Mouse (Mus musculus) embryonic facial prominence, embryonic 13.5 days (tissue): ENCODE results near the gene Gm5294. TPM values are rescaled to one million over a fixed set of nuclear protein-coding genes. Genes with fewer than 3 reads are reported as not detected.

ENCODE experiments used
- ATAC-seq: fragments of 200-750 bp; cut with Nextera tagmentation; 2 replicates; pipeline ENCODE4 v1.8.0; 2017; ENCODE audit warnings: low read depth; ENCODE audit not compliant: insufficient number of reproducible peaks, insufficient read depth, low FRiP score, low TSS enrichment
- H3K27ac ChIP-seq: fragments of 300-500 bp; sonication (generic); 2 replicates; pipeline ENCODE4 v1.5.1; 2015; ENCODE audit warnings: moderate library complexity, mild to moderate bottlenecking, inconsistent platforms
- H3K27me3 ChIP-seq: fragments of 300-500 bp; sonication (generic); 2 replicates; pipeline ENCODE4 v1.6.1; 2015; ENCODE audit warnings: mild to moderate bottlenecking, inconsistent platforms
- H3K36me3 ChIP-seq: fragments of 300-500 bp; sonication (generic); 2 replicates; pipeline ENCODE4 v1.6.1; 2015; ENCODE audit warnings: mild to moderate bottlenecking, inconsistent platforms
- H3K4me1 ChIP-seq: fragments of 300-500 bp; sonication (generic); 2 replicates; pipeline ENCODE4 v1.6.1; 2015; ENCODE audit warnings: inconsistent platforms
- H3K4me2 ChIP-seq: fragments of 300-500 bp; sonication (generic); 2 replicates; pipeline ENCODE4 v1.6.1; 2015; ENCODE audit warnings: moderate library complexity, mild to moderate bottlenecking, inconsistent platforms
- H3K4me3 ChIP-seq: fragments of 300-500 bp; sonication (generic); 2 replicates; pipeline ENCODE4 v1.5.1; 2015; ENCODE audit warnings: mild to moderate bottlenecking, inconsistent platforms
- H3K9ac ChIP-seq: fragments of 300-500 bp; sonication (generic); 2 replicates; pipeline ENCODE4 v1.6.1; 2015; ENCODE audit warnings: mild to moderate bottlenecking, inconsistent platforms
- H3K9me3 ChIP-seq: fragments of 300-500 bp; sonication (generic); 2 replicates; pipeline ENCODE4 v1.6.1; 2016; ENCODE audit warnings: inconsistent platforms
- WGBS: fragments of 180-500 bp; shearing (Covaris S2); methylation state at CpG from one replicate; pipeline ENCODE4 v1.1.7; 2015; ENCODE audit warnings: mixed read lengths; 5-methylcytosine and 5-hydroxymethylcytosine counted together
- polyA plus RNA-seq: library from polyadenylated mRNA; unstranded; fragments of >200 nt; fragmentation: Nextera tagmentation; extraction: Ambion mirVana; gene quantifications from 2 replicates; pipeline ENCODE4 v1.2.1, GENCODE M21; 2015

Gm5294 gene
- polyA plus RNA-seq, 1 experiment from 2014 or later, result not detected

DNA sequence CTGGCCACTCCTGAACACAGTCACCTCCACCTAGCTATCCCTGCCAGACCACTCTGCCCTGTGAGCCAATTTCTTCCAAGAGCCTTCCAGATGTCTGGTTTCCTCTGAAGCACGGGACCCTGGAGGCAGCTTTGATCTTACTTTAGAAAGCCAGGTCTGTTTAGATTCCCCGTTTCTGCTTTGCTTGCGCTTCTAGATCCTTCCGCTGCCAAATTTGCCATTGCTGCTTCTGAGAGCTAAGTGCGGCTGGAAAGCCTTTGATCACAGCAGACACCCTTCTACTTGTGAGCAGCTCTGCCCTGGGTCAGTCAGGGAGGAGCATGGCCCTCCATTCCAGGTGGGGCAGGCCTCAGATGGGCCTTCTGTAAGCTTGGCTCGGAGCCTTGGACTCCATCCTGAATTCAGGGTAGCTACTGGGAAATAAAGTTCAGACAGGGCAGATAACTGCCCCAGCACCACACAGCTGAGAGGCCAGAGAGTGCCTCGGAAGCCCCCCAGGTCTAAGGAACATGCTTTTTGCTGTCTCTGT is 18.2 kb upstream of the Gm5294 start:
- H3K27ac ChIP-seq, result no peak overlapping the region
- H3K36me3 ChIP-seq, result no peaks in the 10 kb centered on the region
- H3K4me3 ChIP-seq, result no peak overlapping the region
- WGBS, result 44% methylated on average over 7 of the region's 7 CpGs
- no peaks in the 10 kb centered on the region for H3K9me3 ChIP-seq
- ATAC-seq, result no peak
- H3K27me3 ChIP-seq, result no peaks in the 10 kb centered on the region; the same call in 1 of the 2 replicates
- H3K4me1 ChIP-seq, result peaks cover 12% of the 10 kb centered on the region; the same call in 1 of the 2 replicates
- no peak overlapping the region for H3K9ac ChIP-seq
- H3K4me2 ChIP-seq, result no peak overlapping the region

DNA sequence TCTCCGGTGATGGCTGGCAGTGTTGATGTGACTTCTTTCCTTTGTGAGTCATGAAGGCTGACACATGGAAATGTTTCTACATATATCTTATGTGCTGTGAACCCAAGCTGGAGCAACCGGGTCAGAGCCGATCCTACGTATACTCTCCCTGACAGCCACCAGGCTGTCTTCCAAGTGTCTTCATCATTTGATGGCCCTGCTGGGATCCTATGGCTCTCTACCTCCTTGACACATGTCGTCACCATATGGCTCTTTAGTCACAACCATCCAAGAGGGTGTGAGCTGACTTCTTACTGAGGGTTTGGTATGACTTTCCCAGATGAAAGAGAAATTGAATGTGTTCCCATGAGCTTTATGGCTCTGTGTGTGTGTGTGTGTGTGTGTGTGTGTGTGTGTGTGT is 15.6 kb upstream of the Gm5294 start:
- WGBS, result 86% methylated on average over 5 of the region's 5 CpGs
- no peaks in the 10 kb centered on the region for H3K36me3 ChIP-seq
- no peak overlapping the region for H3K4me2 ChIP-seq
- no peaks in the 10 kb centered on the region for H3K9me3 ChIP-seq
- ATAC-seq, result no peak
- no peaks in the 10 kb centered on the region for H3K27me3 ChIP-seq
- peaks cover 12% of the 10 kb centered on the region; the same call in 1 of the 2 replicates for H3K4me1 ChIP-seq
- H3K4me3 ChIP-seq, result no peak overlapping the region
- H3K9ac ChIP-seq, result no peak overlapping the region
- H3K27ac ChIP-seq, result no peak overlapping the region

- Histone ChIP-seq H3K4me3 (no peak overlapping the region), H3K27me3 (no peaks in the 10 kb centered on the region; the same call in 1 of the 2 replicates), H3K9me3 (no peaks in the 10 kb centered on the region), H3K9ac (no peak overlapping the region), H3K36me3 (no peaks in the 10 kb centered on the region), H3K4me1 (no peaks in the 10 kb centered on the region), H3K27ac (no peak overlapping the region), H3K4me2 (no peak overlapping the region)
- ATAC-seq, result no peak
- 91% methylated on average over 6 of the region's 6 CpGs for WGBS
Observed at GRCm38 (mm10) chr5:138809767-138810166, 10.1 kb upstream of the Gm5294 start.

DNA sequence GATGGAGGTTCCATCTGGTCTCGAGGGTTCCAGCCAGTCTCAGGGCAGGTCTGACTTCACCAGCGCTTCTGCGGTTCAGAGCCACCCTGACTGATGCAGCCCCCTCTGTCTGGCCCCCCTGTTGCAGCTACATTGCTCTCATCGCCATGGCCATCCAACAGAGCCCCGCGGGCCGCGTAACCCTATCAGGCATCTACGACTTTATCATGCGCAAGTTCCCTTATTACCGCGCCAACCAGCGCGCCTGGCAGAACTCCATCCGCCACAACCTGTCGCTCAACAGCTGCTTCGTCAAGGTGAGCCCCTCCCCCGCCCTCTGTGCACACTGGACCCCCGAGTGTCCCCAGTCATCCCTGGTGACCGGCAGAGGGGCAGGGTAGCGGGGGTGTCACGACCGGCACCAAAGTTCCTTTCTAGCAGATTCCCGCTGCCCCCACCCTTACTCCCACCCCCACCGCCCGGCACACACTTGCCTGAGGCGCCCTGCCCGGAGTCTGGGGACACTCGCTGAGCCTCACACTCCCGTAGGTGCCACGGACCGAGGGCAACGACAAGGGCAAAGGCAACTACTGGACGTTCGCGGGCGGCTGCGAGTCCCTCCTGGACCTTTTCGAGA is 945 bp downstream of the Gm5294 start:
- peak overlapping the region; percentile 40 for H3K4me3 ChIP-seq
- H3K4me1 ChIP-seq, result peaks cover 15% of the 10 kb centered on the region
- H3K27ac ChIP-seq, result no peak overlapping the region
- 3% methylated on average over 39 of the region's 39 CpGs for WGBS
- peak overlapping the region; percentile 52; the same call in 1 of the 2 replicates for H3K9ac ChIP-seq
- ATAC-seq, result no peak
- no peaks in the 10 kb centered on the region for H3K36me3 ChIP-seq
- H3K4me2 ChIP-seq, result peak overlapping the region; percentile 66
- peaks cover 79% of the 10 kb centered on the region for H3K27me3 ChIP-seq
- H3K9me3 ChIP-seq, result no peaks in the 10 kb centered on the region

DNA sequence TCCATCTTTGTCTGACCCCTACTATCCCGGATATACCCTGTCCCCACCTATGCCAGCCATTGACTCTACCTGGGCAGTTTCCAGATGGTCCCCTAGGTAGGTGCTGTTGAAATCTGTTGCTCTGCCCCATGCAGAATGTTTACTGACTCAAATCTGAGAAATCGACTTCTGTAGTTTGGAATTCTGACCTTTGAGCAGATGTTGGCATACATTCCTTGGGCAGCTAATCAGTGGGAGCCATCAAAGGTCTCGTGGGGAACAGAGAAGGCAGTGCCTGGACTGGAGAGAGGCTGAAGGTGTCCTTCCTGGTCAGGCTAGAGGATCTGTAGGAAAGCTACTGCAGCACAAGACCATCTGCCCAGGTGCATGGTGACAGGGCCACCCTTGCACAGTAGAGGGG is 5.2 kb downstream of the Gm5294 start:
- no peak overlapping the region for H3K27ac ChIP-seq
- WGBS, result 60% methylated on average over 3 of the region's 3 CpGs
- no peak; the same call in 1 of the 2 replicates for ATAC-seq
- H3K27me3 ChIP-seq, result peaks cover 52% of the 10 kb centered on the region
- H3K36me3 ChIP-seq, result no peaks in the 10 kb centered on the region
- H3K9ac ChIP-seq, result no peak overlapping the region
- H3K4me2 ChIP-seq, result no peak overlapping the region
- H3K4me1 ChIP-seq, result peaks cover 11% of the 10 kb centered on the region
- no peak overlapping the region for H3K4me3 ChIP-seq
- H3K9me3 ChIP-seq, result no peaks in the 10 kb centered on the region

GRCm38 (mm10) chr5:138833406-138833805 is 13.5 kb downstream of the Gm5294 start:
- no peak overlapping the region for H3K4me3 ChIP-seq
- H3K9ac ChIP-seq, result no peak overlapping the region
- no peak overlapping the region for H3K27ac ChIP-seq
- H3K9me3 ChIP-seq, result no peaks in the 10 kb centered on the region
- H3K4me1 ChIP-seq, result peaks cover 7% of the 10 kb centered on the region
- 54% methylated on average over 6 of the region's 6 CpGs for WGBS
- no peak for ATAC-seq
- no peak overlapping the region for H3K4me2 ChIP-seq
- H3K36me3 ChIP-seq, result no peaks in the 10 kb centered on the region
- no peaks in the 10 kb centered on the region for H3K27me3 ChIP-seq

GRCm38 (mm10) chr5:138834910-138835309 is 15.0 kb downstream of the Gm5294 start:
- ATAC-seq, result no peak
- Histone ChIP-seq H3K4me2 (no peak overlapping the region), H3K27ac (no peak overlapping the region), H3K9me3 (no peaks in the 10 kb centered on the region), H3K4me1 (peaks cover 7% of the 10 kb centered on the region), H3K4me3 (no peak overlapping the region), H3K27me3 (no peaks in the 10 kb centered on the region), H3K36me3 (no peaks in the 10 kb centered on the region), H3K9ac (no peak overlapping the region)
- WGBS, result 83% methylated on average over 3 of the region's 3 CpGs

DNA sequence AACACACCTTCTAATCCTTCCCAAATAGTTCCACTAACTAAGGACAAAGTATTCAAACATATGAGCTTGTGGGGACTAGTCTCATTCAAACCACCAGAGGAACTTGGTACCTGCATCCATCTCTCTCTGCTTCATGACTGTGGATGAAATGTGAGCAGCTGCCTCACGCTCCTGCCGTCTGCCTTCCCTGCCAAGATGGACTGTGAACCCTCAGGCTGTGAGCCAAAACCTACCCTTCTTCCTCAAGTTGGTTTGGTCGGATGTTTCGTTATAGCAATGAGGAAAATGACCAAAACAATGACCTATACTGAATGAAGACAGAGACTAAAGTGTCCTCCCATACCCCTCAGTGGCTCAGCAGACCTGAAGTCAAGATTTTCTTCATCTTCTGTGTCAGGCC is 21.1 kb downstream of the Gm5294 start:
- Histone ChIP-seq H3K4me3 (no peak overlapping the region), H3K27ac (no peak overlapping the region), H3K27me3 (no peaks in the 10 kb centered on the region), H3K9ac (no peak overlapping the region), H3K36me3 (no peaks in the 10 kb centered on the region), H3K4me2 (no peak overlapping the region), H3K9me3 (no peaks in the 10 kb centered on the region), H3K4me1 (no peaks in the 10 kb centered on the region)
- no peak for ATAC-seq
- 88% methylated on average over 4 of the region's 4 CpGs for WGBS

- H3K4me3 ChIP-seq, result no peak overlapping the region
- no peak overlapping the region for H3K4me2 ChIP-seq
- H3K27ac ChIP-seq, result no peak overlapping the region
- H3K9ac ChIP-seq, result no peak overlapping the region
- no peaks in the 10 kb centered on the region for H3K36me3 ChIP-seq
- no peaks in the 10 kb centered on the region for H3K9me3 ChIP-seq
- ATAC-seq, result no peak
- no peaks in the 10 kb centered on the region for H3K4me1 ChIP-seq
- no peaks in the 10 kb centered on the region for H3K27me3 ChIP-seq
- WGBS, result 71% methylated on average over 9 of the region's 9 CpGs
Observed at GRCm38 (mm10) chr5:138843168-138843824, 23.4 kb downstream of the Gm5294 start.

DNA sequence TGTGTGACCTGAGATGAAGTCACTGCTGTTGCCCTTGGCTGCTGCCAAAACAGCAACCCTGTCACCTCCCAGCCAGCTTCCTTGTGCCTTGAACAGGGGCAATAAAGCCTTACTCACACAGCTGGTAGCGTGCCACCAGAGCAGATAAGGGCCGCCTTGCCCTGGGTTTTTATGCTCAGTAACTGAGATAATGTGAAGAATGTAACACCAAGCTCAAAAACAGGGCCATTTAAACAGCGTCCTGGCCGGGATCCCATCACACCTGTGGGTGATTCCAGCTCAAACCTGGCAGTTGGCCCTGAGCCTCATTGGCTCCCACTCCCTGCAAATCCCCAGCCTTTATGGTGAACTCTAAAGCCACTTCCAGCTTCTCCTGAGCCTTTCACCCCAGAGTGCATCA is 26.6 kb downstream of the Gm5294 start:
- H3K27me3 ChIP-seq, result no peaks in the 10 kb centered on the region
- no peaks in the 10 kb centered on the region for H3K36me3 ChIP-seq
- no peaks in the 10 kb centered on the region for H3K9me3 ChIP-seq
- WGBS, result 80% methylated on average over 4 of the region's 4 CpGs
- no peaks in the 10 kb centered on the region for H3K4me1 ChIP-seq
- H3K4me2 ChIP-seq, result no peak overlapping the region
- no peak overlapping the region for H3K27ac ChIP-seq
- no peak overlapping the region for H3K4me3 ChIP-seq
- ATAC-seq, result no peak
- H3K9ac ChIP-seq, result no peak overlapping the region

GRCm38 (mm10) chr5:138848102-138848501 is 28.2 kb downstream of the Gm5294 start:
- no peak overlapping the region for H3K27ac ChIP-seq
- H3K4me1 ChIP-seq, result no peaks in the 10 kb centered on the region
- H3K36me3 ChIP-seq, result no peaks in the 10 kb centered on the region
- no peaks in the 10 kb centered on the region for H3K27me3 ChIP-seq
- 0 out of 2 replicates have a peak overlapping the region, but pooled peaks have one; percentile 8 for H3K9ac ChIP-seq
- ATAC-seq, result peak; percentile 54; the same call in 1 of the 2 replicates
- 7% methylated on average over 7 of the region's 7 CpGs for WGBS
- H3K4me3 ChIP-seq, result no peak overlapping the region
- H3K4me2 ChIP-seq, result peak overlapping the region; percentile 34
- H3K9me3 ChIP-seq, result no peaks in the 10 kb centered on the region
